Mouse (Mus musculus) megakaryocyte progenitor cell, adult 5-6 weeks (primary cell): ENCODE measurements around the gene Lcp1. TPM values are rescaled to one million over a fixed set of nuclear protein-coding genes. Genes with fewer than 3 reads are reported as not detected.

Source experiments
- ATAC-seq: replicated peaks from 2 replicates; pipeline ENCODE4 v1.8.0; 2016; ENCODE audit warnings: mild to moderate bottlenecking, moderate TSS enrichment, inconsistent platforms; ENCODE audit not compliant: poor library complexity
- total RNA-seq, 2 experiments: library from RNA; stranded (forward) in 1 of 2; stranded (reverse) in 1 of 2; fragments of 157-497, 149-512 nt in 1 of 2; fragments of 200-1000 nt in 1 of 2; gene quantifications; 2 replicates each; pipeline versions ENCODE4 v1.2.3 to v1.2.4; 2015 to 2017

The Lcp1 gene
- total RNA-seq, 2 experiments from 2014 or later, result 321 to 524 TPM

- no peak for ATAC-seq
These were observed 44.9 kb downstream of the Lcp1 start for GRCm38 (mm10) chr14:75175781-75176180.

GRCm38 (mm10) chr14:75176425-75177045, 45.6 kb downstream of the Lcp1 start:
- peak; percentile 18 for ATAC-seq

- no peak for ATAC-seq
These were observed 46.5 kb downstream of the Lcp1 start for GRCm38 (mm10) chr14:75177400-75177799.

GRCm38 (mm10) chr14:75178384-75178793, 47.5 kb downstream of the Lcp1 start:
- peak; percentile 26 for ATAC-seq

GRCm38 (mm10) chr14:75178801-75179211, 47.9 kb downstream of the Lcp1 start:
- ATAC-seq, result peak; percentile 11

GRCm38 (mm10) chr14:75179255-75179963, 48.5 kb downstream of the Lcp1 start:
- ATAC-seq, result peak; percentile 44

- ATAC-seq, result peak; percentile 24
These were observed 49.7 kb downstream of the Lcp1 start for GRCm38 (mm10) chr14:75180551-75180978.

- ATAC-seq, result 0 out of 2 replicates have a peak, but pooled peaks have one; percentile 11
These were observed 50.4 kb downstream of the Lcp1 start for GRCm38 (mm10) chr14:75181062-75181935.

- ATAC-seq, result no peak
These were observed 51.5 kb downstream of the Lcp1 start for GRCm38 (mm10) chr14:75182378-75182777.

- ATAC-seq, result no peak
These were observed 51.9 kb downstream of the Lcp1 start for GRCm38 (mm10) chr14:75182831-75183230.

GRCm38 (mm10) chr14:75184069-75184790, 53.3 kb downstream of the Lcp1 start:
- no peak for ATAC-seq

- peak; percentile 67 for ATAC-seq
These were observed 55.1 kb downstream of the Lcp1 start for GRCm38 (mm10) chr14:75185796-75186594.

GRCm38 (mm10) chr14:75186858-75187415, 56.0 kb downstream of the Lcp1 start:
- no peak for ATAC-seq

GRCm38 (mm10) chr14:75188521-75188920, 57.6 kb downstream of the Lcp1 start:
- peak; percentile 40 for ATAC-seq

- ATAC-seq, result no peak
These were observed 58.1 kb downstream of the Lcp1 start for GRCm38 (mm10) chr14:75189031-75189430.

- no peak for ATAC-seq
These were observed 59.8 kb downstream of the Lcp1 start for GRCm38 (mm10) chr14:75190683-75191082.

- no peak for ATAC-seq
These were observed 61.5 kb downstream of the Lcp1 start for GRCm38 (mm10) chr14:75192427-75192826.

GRCm38 (mm10) chr14:75192858-75193257, 62.0 kb downstream of the Lcp1 start:
- ATAC-seq, result peak; percentile 26

GRCm38 (mm10) chr14:75195530-75195929, 64.6 kb downstream of the Lcp1 start:
- ATAC-seq, result peak; percentile 80
